Mouse (Mus musculus): ENCODE data around the gene Pgrmc2. TPM values are rescaled to one million over a fixed set of nuclear protein-coding genes. Genes with fewer than 3 reads are reported as not detected.

Gene Pgrmc2
- 95.8 and 96.2 TPM in 2 replicates for polyA plus RNA-seq (2015; fragmentation: Nextera tagmentation; extraction: Ambion mirVana)

DNA sequence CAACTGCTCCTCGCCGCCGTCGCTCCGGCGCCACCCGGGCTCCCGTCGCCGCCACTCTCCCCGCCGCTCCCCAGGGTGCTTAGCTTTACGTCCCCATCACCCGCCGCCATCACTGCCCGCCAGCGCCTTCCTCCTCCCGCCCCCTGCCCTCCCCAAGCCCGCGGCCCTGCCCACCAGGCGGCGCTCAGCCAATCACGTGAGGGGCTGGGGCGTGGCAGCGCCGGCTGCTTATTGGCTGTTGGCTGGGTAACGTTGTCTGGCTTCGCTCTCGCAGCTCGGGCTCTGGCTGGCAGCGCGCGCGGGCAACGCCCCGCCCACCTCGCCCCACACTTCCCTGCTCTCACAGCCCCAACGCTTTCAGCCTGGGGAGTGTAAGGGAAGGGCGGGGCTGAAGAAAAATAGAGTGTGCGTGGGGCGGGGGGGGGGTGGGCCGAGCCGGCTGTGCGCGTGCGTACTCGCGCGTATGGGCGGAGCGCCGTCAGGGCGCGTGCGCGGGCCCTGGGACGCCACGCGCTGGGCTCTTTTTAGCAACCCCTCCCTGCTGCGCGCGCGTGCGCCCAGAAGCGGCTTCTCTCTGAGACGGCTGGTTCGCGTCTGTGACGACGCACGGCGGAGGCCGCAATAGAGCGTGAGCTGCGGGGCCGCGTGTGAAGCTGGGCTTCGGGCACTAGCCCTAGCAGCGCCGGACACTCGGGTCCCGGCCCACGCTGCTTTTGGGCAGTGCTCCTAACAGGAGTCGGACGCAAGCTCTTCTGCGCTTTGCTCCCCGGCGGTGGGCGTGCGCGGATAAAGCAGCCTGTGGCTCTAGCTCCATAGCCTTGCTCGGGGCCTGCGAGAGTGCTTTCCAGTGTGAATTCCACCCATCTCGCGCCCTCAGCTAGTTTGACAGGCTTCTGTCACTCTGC is at the start of gene Pgrmc2:
Pgrmc2 (minus strand) TSS at position 162 of the 905 bp plus-strand sequence.
- Histone ChIP-seq H3K9me3 (ENCODE audit: control insufficient read depth) (no peaks in the 10 kb centered on the region), H3K36me3 (ENCODE audit: control insufficient read depth, insufficient read depth) (no peaks in the 10 kb centered on the region), H3K27me3 (replicated peaks; ENCODE audit: control insufficient read depth, insufficient read depth, low read length) (no peaks in the 10 kb centered on the region), H3K27ac (ENCODE audit: low read depth, low read length) (peak within 1 kb of the TSS; percentile 91), H3K4me3 (ENCODE audit: low read depth, low read length) (peak within 1 kb of the TSS; percentile 76), H3K9ac (ENCODE audit: low read depth, low read length) (peak within 1 kb of the TSS; percentile 83), H3K4me1 (replicated peaks; ENCODE audit: control insufficient read depth, insufficient read depth, low read length) (no peaks in the 10 kb centered on the region), H3K4me2 (replicated peaks; ENCODE audit: low read depth) (peak within 1 kb of the TSS; percentile 89)
- peak; percentile 63 for TF ChIP-seq CTCF (IDR thresholded peaks at IDR 0.05; ENCODE audit: low read depth)
- ATAC-seq = peak; percentile 98
- WGBS = under 1% methylated on average over 90 of the region's 95 CpGs

DNA sequence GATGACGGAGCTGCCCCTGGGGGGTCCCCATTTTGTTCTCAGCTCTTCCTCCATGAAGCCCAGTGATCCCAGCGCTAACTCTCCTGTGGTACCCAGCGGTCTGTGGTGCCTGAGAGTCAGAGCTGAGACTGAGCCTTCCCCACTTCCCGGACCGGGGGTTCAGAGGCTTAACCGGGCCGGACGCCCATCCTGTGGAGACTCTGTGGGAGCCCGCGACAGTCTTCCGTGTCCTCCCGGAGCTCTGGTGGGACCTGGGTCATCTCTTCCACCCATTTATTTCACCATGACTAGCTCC is 41.1 kb upstream of the Pgrmc2 start:
- ATAC-seq = no peak
- Histone ChIP-seq H3K36me3 (ENCODE audit: control insufficient read depth, insufficient read depth) (no peaks in the 10 kb centered on the region), H3K4me2 (replicated peaks; ENCODE audit: low read depth) (no peak overlapping the region), H3K9ac (ENCODE audit: low read depth, low read length) (no peak overlapping the region), H3K27ac (ENCODE audit: low read depth, low read length) (no peak overlapping the region), H3K4me1 (replicated peaks; ENCODE audit: control insufficient read depth, insufficient read depth, low read length) (no peaks in the 10 kb centered on the region), H3K27me3 (replicated peaks; ENCODE audit: control insufficient read depth, insufficient read depth, low read length) (no peaks in the 10 kb centered on the region), H3K4me3 (ENCODE audit: low read depth, low read length) (no peak overlapping the region), H3K9me3 (ENCODE audit: control insufficient read depth) (no peaks in the 10 kb centered on the region)
- no peak for TF ChIP-seq CTCF (IDR thresholded peaks at IDR 0.05; ENCODE audit: low read depth)
- 45% methylated on average over 12 of the region's 12 CpGs for WGBS

DNA sequence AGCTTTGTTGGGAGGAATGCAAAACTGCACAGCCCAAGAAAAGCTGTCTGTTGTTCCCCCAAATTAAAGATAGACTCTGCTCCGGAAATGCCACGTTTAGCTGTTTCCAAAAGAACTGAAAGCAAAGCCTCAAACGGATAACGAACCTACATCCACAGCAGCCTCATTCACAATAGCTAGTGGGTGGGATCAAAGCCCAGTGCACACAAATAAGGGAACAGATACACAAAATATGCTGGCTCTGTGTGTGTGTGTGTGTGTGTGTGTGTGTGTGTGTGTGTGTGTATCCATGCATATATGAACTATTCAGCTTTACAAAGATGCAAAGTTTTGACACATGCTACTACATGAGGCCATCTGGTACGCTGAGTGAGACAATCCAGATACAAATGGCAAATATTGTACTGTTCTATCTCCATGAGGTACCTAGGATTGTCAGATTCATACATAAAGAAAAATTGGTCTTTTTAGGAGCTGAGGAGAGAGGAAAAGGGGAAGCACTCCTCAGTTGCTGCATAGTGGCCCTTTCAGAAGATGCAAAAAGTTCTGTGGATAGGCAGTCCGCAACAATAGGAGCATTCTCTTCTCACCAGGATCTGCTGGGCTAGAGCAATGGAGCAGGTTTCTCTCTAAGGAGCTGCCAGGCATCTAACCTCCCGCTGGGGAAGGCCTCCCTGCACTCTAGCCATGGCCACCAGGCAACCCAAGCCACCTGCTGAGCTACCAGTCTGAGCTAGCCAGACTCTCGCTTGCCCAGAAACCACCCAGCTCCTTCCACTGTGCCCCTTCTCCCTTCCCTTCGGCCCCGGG is 40.5 kb upstream of the Pgrmc2 start:
- H3K9ac ChIP-seq (ENCODE audit: low read depth, low read length) = no peak overlapping the region
- H3K27ac ChIP-seq (ENCODE audit: low read depth, low read length) = no peak overlapping the region
- no peak for TF ChIP-seq CTCF (IDR thresholded peaks at IDR 0.05; ENCODE audit: low read depth)
- H3K9me3 ChIP-seq (ENCODE audit: control insufficient read depth) = no peaks in the 10 kb centered on the region
- no peaks in the 10 kb centered on the region for H3K36me3 ChIP-seq (ENCODE audit: control insufficient read depth, insufficient read depth)
- 48% methylated on average over 10 of the region's 10 CpGs for WGBS
- H3K4me3 ChIP-seq (ENCODE audit: low read depth, low read length) = no peak overlapping the region
- ATAC-seq = no peak
- no peaks in the 10 kb centered on the region for H3K4me1 ChIP-seq (replicated peaks; ENCODE audit: control insufficient read depth, insufficient read depth, low read length)
- H3K4me2 ChIP-seq (replicated peaks; ENCODE audit: low read depth) = no peak overlapping the region
- H3K27me3 ChIP-seq (replicated peaks; ENCODE audit: control insufficient read depth, insufficient read depth, low read length) = no peaks in the 10 kb centered on the region

GRCm38 (mm10) chr3:41118173-41118572 is 35.3 kb upstream of the Pgrmc2 start:
- H3K4me2 ChIP-seq (replicated peaks; ENCODE audit: low read depth) = no peak overlapping the region
- 49% methylated on average over 5 of the region's 5 CpGs for WGBS
- no peak overlapping the region for H3K4me3 ChIP-seq (ENCODE audit: low read depth, low read length)
- TF ChIP-seq CTCF (IDR thresholded peaks at IDR 0.05; ENCODE audit: low read depth) = no peak
- no peaks in the 10 kb centered on the region for H3K4me1 ChIP-seq (replicated peaks; ENCODE audit: control insufficient read depth, insufficient read depth, low read length)
- no peak; the same call in 1 of the 2 replicates for ATAC-seq
- H3K27me3 ChIP-seq (replicated peaks; ENCODE audit: control insufficient read depth, insufficient read depth, low read length) = no peaks in the 10 kb centered on the region
- H3K27ac ChIP-seq (ENCODE audit: low read depth, low read length) = no peak overlapping the region
- no peak overlapping the region for H3K9ac ChIP-seq (ENCODE audit: low read depth, low read length)
- no peaks in the 10 kb centered on the region for H3K9me3 ChIP-seq (ENCODE audit: control insufficient read depth)
- no peaks in the 10 kb centered on the region for H3K36me3 ChIP-seq (ENCODE audit: control insufficient read depth, insufficient read depth)

GRCm38 (mm10) chr3:41117447-41117846 is 34.6 kb upstream of the Pgrmc2 start:
- no peaks in the 10 kb centered on the region for H3K9me3 ChIP-seq (ENCODE audit: control insufficient read depth)
- no peaks in the 10 kb centered on the region for H3K4me1 ChIP-seq (replicated peaks; ENCODE audit: control insufficient read depth, insufficient read depth, low read length)
- no peak overlapping the region for H3K27ac ChIP-seq (ENCODE audit: low read depth, low read length)
- H3K4me3 ChIP-seq (ENCODE audit: low read depth, low read length) = no peak overlapping the region
- ATAC-seq = no peak
- no peak overlapping the region for H3K4me2 ChIP-seq (replicated peaks; ENCODE audit: low read depth)
- no peak for TF ChIP-seq CTCF (IDR thresholded peaks at IDR 0.05; ENCODE audit: low read depth)
- no peaks in the 10 kb centered on the region for H3K27me3 ChIP-seq (replicated peaks; ENCODE audit: control insufficient read depth, insufficient read depth, low read length)
- H3K9ac ChIP-seq (ENCODE audit: low read depth, low read length) = no peak overlapping the region
- H3K36me3 ChIP-seq (ENCODE audit: control insufficient read depth, insufficient read depth) = no peaks in the 10 kb centered on the region

DNA sequence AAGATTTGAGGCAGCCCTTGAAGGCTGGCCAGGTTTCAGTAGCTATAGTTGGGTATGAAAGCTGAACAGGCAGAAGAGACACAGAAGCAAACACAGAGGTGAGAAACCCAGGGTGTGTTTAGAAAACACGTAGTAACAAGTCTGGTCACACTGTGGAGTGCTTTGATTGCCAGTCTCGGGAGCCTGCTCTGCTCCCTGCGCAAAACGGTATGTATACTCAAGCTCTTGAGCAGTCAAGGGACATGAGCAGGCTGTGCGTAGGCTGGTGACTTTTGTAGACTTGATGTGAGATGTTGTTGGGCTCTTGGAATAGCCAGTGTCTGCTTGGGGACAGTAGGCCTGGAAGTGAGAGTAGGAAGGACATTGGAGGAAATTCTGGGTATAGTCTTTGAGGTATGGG is 30.3 kb upstream of the Pgrmc2 start:
- WGBS = 86% methylated on average over 5 of the region's 5 CpGs
- H3K36me3 ChIP-seq (ENCODE audit: control insufficient read depth, insufficient read depth) = no peaks in the 10 kb centered on the region
- no peak for TF ChIP-seq CTCF (IDR thresholded peaks at IDR 0.05; ENCODE audit: low read depth)
- H3K27me3 ChIP-seq (replicated peaks; ENCODE audit: control insufficient read depth, insufficient read depth, low read length) = no peaks in the 10 kb centered on the region
- ATAC-seq = no peak
- H3K4me3 ChIP-seq (ENCODE audit: low read depth, low read length) = no peak overlapping the region
- H3K27ac ChIP-seq (ENCODE audit: low read depth, low read length) = no peak overlapping the region
- no peak overlapping the region for H3K9ac ChIP-seq (ENCODE audit: low read depth, low read length)
- no peaks in the 10 kb centered on the region for H3K9me3 ChIP-seq (ENCODE audit: control insufficient read depth)
- H3K4me2 ChIP-seq (replicated peaks; ENCODE audit: low read depth) = no peak overlapping the region
- H3K4me1 ChIP-seq (replicated peaks; ENCODE audit: control insufficient read depth, insufficient read depth, low read length) = no peaks in the 10 kb centered on the region

Measured in intestine, postnatal 0 days (tissue).